In genomic region chr11:61646499-61647039, GRCm38 (mm10) we compare ENCODE assay signal across 26 mouse cellular contexts. TPM values are rescaled to one million over a fixed set of nuclear protein-coding genes. Genes with fewer than 3 reads are reported as not detected.
"Had no signal": no experiment of that assay in that cellular context is flagged by ENCODE, and none has a peak within 500 bp of the region (broad histone marks: within the 10 kb centered on the region; RNA-seq: fewer than 3 reads in every experiment).

No protein-coding gene starts in this region.

- H3K4me3 ChIP-seq: heart, adult 2 months; heart, embryonic 13.5 days; heart, embryonic 15.5 days; hindbrain, embryonic 13.5 days; hindbrain, embryonic 15.5 days; left cerebral cortex, adult 2 months; limb, embryonic 10.5 days; limb, embryonic 12.5 days; liver, embryonic 13.5 days had no signal

- ATAC-seq: hindbrain, postnatal 0 days; intestine, postnatal 0 days had no signal

- H3K27ac ChIP-seq: heart, adult 2 months; heart, embryonic 13.5 days; heart, embryonic 15.5 days; hindbrain, embryonic 13.5 days; hindbrain, embryonic 15.5 days; hindbrain, postnatal 0 days; left cerebral cortex, adult 2 months; limb, embryonic 10.5 days; limb, embryonic 12.5 days; liver, embryonic 13.5 days had no signal

- H3K4me1 ChIP-seq: hindbrain, embryonic 13.5 days; hindbrain, embryonic 15.5 days; limb, embryonic 10.5 days; limb, embryonic 12.5 days; liver, embryonic 13.5 days had no signal

- H3K9ac ChIP-seq: heart, embryonic 13.5 days; heart, embryonic 15.5 days; hindbrain, embryonic 13.5 days; hindbrain, embryonic 15.5 days; limb, embryonic 12.5 days; liver, embryonic 13.5 days had no signal

- H3K4me2 ChIP-seq: heart, embryonic 11.5 days; heart, embryonic 13.5 days; heart, embryonic 15.5 days; hindbrain, embryonic 13.5 days; hindbrain, embryonic 15.5 days; limb, embryonic 12.5 days; liver, embryonic 11.5 days; liver, embryonic 13.5 days had no signal

- DNase-seq: gastrocnemius, postnatal 14 days; gastrocnemius, postnatal 36 days; heart, adult 11 months; heart, adult 2 months; heart, postnatal 14 days; heart, postnatal 36 days; kidney, adult 18-20 months; kidney, adult 8-10 months; kidney, postnatal 10 days; kidney, postnatal 25 days; kidney, postnatal 4 days; layer of hippocampus, adult 9-11 months; liver; liver, embryonic 13.5 days had no signal

- H3K36me3 ChIP-seq: heart, embryonic 13.5 days; heart, embryonic 15.5 days; hindbrain, embryonic 13.5 days; hindbrain, embryonic 15.5 days; limb, embryonic 10.5 days; limb, embryonic 12.5 days; liver, embryonic 13.5 days had no signal

- H3K27me3 ChIP-seq: heart, embryonic 13.5 days; heart, embryonic 15.5 days; hindbrain, embryonic 13.5 days; hindbrain, embryonic 15.5 days; limb, embryonic 12.5 days had no signal

- H3K9me3 ChIP-seq: heart, embryonic 13.5 days; heart, embryonic 15.5 days; hindbrain, embryonic 13.5 days; hindbrain, embryonic 15.5 days; limb, embryonic 10.5 days; limb, embryonic 12.5 days; liver, embryonic 13.5 days had no signal

RNA-seq across cellular contexts. Expression of gene Fam83g, which starts 37.3 kb away (rescaled TPM):
- total RNA-seq: layer of hippocampus, postnatal 25 days had no signal
